Mouse (Mus musculus) spleen, adult 2 months (tissue): Measurements from ENCODE around the gene Npat.

Experiments used
- CTCF ChIP-seq: fragments of 200-500 bp; IDR thresholded peaks from 2 replicates; pipeline ENCODE4 v1.5.1; 2011; ENCODE audit warnings: mild to moderate bottlenecking, inconsistent platforms; ENCODE audit not compliant: insufficient read depth, insufficient read length, insufficient replicate concordance; ENCODE audit errors: extremely low read depth
- POLR2A ChIP-seq: fragments of 200-500 bp; IDR thresholded peaks from 2 replicates; pipeline ENCODE4 v1.6.1; 2011; ENCODE audit warnings: low read depth, low read length, inconsistent platforms

- TF ChIP-seq CTCF (peak; percentile 68; the same call in 1 of the 2 replicates), POLR2A (no peak)
Measured at GRCm38 (mm10) chr9:53594764-53595163, 57.9 kb downstream of the Npat start.
